Mouse (Mus musculus) hindlimb bud, embryonic 11.5 days (tissue): ENCODE measurements around the gene Gabrb1.

Experiments used
- DNase-seq: peaks from one replicate; pipeline ENCODE4 v3.0.0-alpha.2; 2012; ENCODE audit warnings: low read depth, low spot score; ENCODE audit errors: extremely low spot score

The Gabrb1 gene

GRCm38 (mm10) chr5:71828996-71829395 lies 171.1 kb downstream of the Gabrb1 start:
- DNase-seq, result no peak

DNA sequence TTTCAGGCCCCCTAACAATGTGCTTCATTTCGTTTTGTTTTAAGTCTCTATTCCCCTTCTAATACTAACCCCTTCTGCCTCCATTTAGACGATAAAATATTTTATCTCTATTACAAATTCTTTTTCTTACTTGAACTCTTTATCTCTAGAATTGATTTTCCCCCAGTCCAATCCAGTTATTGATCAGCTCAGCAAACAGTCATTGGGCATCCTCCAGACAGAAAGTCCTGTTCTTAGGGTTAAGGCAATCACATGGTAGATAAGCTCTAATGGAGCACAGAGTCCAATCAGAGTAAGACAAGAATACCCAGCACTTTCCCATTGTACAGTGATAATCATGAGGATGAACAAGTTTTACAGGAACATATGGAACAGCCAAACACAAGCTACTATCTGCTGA lies 172.4 kb downstream of the Gabrb1 start:
- DNase-seq, result no peak

DNA sequence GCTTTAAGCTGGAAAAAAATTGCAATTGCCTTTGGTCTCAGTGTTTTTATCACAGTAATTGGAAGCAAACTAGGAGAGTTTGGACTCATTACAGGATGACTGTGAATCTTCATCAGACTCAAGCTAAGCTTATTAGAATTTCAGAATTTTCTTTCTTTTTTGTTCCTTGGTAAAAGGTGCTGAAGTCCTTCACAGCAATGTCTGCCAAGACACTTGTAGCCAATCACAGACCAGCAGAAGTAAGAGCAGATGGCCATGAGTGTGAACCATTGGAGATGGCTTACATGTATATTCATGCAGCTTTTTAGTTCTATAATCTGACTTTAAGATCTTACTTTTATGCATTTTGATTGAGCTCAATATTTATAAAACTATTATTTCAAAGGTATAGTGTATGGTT lies 184.3 kb downstream of the Gabrb1 start:
- DNase-seq, result no peak

DNA sequence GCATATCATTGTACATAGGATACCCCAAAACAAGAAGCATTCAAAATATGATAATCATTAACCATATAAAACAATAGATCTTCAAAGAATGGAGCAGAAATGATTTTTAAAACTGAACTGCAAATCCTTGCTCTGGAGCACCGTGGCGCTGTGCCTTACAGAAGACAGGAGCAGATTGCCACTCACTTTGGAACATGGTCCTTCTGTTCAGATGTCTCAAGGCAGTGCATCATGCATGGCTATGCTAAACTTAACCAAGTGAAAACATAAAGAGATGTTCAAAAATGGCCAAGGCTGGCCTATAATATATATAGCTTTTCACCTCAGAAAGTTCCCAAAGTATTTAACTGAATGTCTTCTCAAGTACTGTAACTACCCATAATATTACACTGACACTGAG lies 240.3 kb downstream of the Gabrb1 start:
- DNase-seq, result no peak

GRCm38 (mm10) chr5:71903399-71903798 lies 245.5 kb downstream of the Gabrb1 start:
- DNase-seq, result no peak

DNA sequence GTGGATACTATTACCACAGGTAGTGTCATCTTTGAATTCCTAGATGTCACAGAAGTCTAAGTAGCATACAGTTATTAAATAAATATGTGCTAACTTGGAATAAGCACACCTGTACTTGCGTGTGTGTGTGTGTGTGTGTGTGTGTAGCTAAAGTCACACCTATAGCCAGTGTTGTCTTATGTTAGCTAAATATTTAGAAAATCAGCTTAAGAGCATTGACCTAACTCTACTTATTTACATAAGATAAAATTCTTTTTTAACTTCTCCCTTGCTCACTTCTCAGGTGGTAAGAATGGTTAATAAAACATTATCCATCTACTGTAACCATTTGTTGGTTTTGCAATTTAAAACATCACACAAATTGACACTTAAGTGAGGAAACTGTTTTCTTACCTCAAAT lies 256.1 kb downstream of the Gabrb1 start:
- no peak for DNase-seq

GRCm38 (mm10) chr5:71915711-71916110 lies 257.8 kb downstream of the Gabrb1 start:
- DNase-seq, result no peak

DNA sequence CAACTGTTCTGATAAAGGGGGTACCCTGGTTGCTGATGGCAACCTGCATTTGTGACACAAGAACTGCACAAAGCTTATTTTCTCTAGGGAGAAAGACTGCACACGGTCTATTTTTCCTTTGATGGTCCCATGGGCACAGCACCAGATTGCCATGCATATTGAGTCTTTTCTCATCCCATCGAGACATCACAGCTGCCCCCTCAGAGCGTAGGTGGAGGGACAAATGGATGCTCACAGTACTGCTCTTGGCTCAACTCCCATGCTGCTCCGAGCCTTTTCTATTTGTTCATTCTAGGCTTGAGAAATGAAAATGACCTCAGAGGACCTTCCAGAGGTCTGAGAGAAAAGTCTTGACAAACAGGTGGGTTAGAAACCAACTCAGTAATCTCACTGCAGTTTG lies 259.3 kb downstream of the Gabrb1 start:
- DNase-seq, result no peak

DNA sequence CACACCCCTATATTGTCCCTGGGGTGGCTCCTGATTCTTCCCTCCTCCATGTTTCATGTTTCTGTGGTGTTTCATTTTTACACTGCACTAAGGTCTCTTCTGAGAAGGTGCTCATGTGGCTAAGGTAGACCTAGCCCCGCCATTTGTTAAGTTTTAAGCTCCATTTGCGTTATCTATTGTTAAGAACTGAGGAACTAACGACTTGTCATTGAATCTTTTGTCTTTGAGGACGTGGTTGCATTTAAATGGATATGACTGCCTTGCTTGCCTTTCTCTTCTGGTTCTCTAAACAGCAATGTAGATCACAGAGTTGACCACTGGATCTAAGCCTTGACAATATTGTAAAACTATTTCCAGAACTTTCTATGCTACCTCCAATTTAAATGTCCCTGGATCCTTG lies 265.7 kb downstream of the Gabrb1 start:
- DNase-seq, result no peak

GRCm38 (mm10) chr5:71926336-71926735 lies 268.4 kb downstream of the Gabrb1 start:
- no peak for DNase-seq

- no peak for DNase-seq
Observed at GRCm38 (mm10) chr5:71930036-71930435, 272.1 kb downstream of the Gabrb1 start.

GRCm38 (mm10) chr5:71951398-71951797 lies 293.5 kb downstream of the Gabrb1 start:
- no peak for DNase-seq

- no peak for DNase-seq
Observed at GRCm38 (mm10) chr5:71955070-71955685, 297.3 kb downstream of the Gabrb1 start.

GRCm38 (mm10) chr5:71964876-71965432 lies 307.0 kb downstream of the Gabrb1 start:
- no peak for DNase-seq

GRCm38 (mm10) chr5:71965529-71965928 lies 307.6 kb downstream of the Gabrb1 start:
- no peak for DNase-seq

DNA sequence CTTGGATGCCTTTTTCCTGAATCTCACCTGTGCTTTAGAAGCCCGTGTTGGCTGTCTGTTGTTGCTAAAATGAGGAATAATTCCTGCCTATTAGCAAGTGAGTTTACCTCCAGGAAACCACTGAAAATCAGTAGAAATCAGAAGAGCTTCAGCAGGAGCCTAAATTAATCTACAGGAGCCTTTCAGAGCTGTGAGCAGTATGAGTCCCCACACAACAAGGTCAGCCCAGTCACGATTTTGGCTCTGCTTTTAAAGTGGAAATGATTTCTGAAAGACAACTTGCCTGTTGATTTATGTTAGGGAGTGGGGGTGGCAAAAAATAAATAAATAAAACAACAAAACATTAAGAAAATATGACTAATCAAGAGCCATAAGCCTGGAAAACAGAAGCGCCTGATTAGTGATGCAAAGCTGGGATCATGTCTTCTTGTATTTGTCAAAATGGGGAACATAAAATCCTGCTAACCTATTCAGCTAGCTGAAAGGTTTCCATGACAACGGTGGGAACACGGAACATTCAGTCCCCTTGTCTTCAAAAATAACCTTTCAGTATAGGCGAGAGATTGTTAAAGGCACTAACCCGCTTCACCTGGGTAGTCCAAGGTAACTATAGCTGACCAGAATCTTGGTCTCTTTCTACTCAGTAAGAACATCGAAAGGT lies 312.4 kb downstream of the Gabrb1 start:
- DNase-seq, result no peak

DNA sequence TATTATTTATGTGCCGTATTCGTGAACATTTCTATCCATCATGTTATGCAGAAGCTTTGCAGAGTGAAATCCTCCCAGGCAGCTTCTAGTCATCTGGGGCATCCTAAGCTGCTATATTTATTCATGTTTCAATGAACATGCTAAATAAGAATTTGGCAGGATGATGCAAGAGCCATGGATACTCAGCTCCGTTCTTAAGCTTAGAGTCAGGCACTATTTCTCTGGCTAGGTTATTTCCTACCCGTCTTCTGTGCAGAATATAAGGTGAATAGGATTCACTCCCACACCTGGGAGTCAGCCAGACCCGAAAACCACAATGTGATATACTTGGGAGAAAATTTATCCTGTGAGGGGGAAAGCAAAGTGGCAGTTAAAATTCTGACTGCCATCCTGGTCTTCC lies 314.9 kb downstream of the Gabrb1 start:
- no peak for DNase-seq

DNA sequence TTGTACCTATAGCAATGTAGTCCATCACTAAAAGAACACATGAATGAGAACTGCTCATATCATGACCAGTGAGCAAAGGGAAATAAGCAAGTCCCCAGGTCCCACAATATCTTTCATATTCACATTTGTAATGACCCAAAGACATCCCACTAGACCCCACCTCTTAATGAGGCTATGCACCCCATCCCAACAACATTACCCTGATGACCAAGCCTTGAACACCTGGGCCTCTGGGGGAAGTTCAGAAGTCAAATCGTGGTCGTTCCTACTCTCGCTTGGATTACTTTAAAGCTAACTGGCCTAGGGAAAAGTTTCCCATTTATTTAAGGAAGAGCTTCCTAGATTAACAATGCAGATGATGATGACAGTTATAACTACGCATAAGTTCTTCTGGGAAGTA lies 318.2 kb downstream of the Gabrb1 start:
- DNase-seq, result no peak

GRCm38 (mm10) chr5:71976571-71977061 lies 318.7 kb downstream of the Gabrb1 start:
- DNase-seq, result no peak

DNA sequence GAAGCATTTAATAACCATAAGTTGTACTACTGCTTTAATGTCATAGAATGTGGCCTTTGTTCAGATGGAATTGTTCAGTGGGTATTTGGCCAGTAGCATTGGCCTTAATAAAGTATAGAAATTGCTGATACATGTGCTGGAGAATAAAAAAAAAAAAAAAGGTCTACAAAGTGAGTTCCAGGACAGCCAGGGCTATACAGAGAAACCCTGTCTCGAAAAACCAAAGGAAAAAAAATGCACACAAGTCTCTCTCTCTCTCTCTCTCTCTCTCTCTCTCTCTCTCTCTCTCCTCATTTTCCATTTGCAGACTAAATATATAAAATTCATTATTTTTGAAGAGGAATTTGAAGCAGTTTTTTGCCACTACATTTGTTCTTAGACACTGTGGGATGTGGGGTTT lies 328.6 kb downstream of the Gabrb1 start:
- no peak for DNase-seq

GRCm38 (mm10) chr5:71986983-71987398 lies 329.1 kb downstream of the Gabrb1 start:
- DNase-seq, result no peak

DNA sequence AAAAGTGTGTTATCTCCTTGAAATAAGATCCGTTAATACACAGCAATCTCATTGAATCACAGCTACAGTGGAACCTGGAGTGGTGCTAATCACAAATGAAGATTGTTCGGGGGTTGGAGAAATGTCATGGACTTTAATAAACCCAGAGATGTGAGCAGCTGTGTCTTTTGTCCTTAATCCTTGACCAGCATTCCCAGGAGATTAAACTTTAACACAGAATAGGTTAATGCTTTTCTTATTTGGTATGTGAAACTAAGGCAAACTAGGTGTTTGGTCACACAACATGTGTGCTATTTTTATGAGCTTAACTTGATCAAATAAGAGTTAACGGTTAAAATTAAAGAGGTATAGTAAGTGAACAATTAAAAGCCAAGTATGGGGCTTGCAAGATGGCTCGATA lies 341.6 kb downstream of the Gabrb1 start:
- no peak for DNase-seq
